Mouse (Mus musculus) left cerebral cortex, adult 11 months (tissue): Measurements from ENCODE around the gene Creld1.
A peak's percentile ranks its signal among the peaks of the same experiment; 100 is the strongest.

ENCODE experiments used
- DNase-seq: peaks from one replicate; pipeline ENCODE4 v3.0.0; 2022; ENCODE audit warnings: low spot score

Gene Creld1

GRCm38 (mm10) chr6:113513944-113514343 lies 30.8 kb downstream of the Creld1 start:
- no peak for DNase-seq

DNA sequence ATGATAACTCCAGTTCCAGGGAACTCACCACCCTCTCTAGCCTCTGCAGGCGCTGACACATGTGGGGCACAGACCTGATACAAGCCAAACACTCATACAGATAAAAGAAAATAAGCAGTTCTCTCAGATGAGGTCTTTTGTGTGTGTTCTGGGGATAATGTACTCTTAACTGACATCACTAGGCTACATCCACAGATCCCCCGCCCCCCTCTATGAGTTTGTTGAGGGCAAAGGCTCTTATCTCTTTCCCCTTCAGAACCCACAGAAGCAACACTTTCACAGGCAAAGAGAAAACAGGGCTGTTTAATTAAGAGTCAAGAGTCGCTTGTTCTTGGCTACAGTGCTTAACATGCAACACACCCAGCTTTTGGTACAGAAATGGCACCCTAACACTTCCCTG lies 31.5 kb downstream of the Creld1 start:
- DNase-seq, result no peak

DNA sequence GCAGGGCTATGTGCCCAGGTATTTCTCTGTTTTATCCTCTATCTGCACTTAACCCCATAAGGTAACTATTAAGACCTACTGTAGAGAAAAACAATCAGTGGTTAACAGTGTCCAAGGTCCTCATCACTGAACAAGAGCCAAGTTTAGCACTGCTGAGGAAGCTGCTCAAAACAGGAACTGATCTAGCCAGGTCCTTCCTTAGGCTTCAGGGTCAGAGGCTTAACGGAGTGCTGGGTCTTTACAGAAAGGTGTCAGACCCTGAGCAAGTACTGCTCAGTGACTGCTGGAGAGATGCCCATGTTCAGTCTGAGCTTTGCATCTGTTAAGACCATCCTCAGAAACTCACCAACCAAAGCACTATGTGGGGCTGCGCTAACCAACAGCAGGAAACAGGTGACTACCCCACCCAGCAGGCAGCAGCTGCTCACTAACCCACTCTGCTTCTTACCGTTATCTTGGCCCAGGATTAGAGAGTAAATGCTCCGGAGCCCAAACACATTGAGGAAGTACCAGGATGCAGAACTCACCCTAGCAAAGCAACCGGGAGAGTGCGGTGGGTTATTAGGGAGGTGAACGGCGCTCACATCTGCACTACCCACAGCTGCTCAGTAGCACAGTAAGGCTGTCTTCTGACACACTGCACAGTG lies 34.5 kb downstream of the Creld1 start:
- DNase-seq, result no peak

DNA sequence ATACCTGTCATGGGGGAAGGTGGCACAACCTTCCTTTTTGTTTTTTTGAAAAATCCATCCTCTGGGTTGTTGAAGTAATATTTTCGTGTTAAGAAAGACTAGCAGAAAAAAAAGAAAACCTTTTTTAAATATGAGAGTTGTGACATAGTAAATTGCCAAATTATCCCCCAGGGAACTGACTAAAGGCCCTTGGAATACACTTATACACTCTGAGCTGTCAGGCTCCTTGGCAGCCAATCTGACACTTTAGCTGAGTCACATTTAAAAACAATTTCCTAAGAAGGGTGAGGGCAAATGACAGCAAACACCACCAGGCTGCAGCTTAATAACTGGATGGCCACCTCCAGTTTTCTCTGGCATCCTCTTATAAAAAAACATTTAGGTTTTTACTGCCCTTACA lies 39.2 kb downstream of the Creld1 start:
- DNase-seq, result no peak

DNA sequence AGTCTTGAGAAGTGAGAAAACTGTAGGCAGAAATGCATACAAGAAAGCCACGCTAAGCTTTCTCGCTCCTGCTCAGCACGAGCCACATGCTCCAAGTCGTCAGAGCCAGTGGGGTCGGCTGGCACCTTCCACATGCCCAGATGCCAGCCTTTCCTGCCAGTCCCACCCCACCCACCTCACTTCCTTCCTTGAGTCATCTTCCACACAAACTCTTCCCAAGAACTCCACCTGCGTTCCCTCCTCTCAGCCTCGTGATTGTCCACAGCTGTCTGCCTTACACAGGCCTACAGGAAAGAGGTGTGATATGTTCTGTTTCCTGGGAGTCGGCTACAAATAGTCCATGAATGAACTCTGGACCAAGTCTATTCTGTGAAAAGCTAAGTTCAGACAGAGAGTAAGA lies 40.3 kb downstream of the Creld1 start:
- no peak for DNase-seq

GRCm38 (mm10) chr6:113530932-113531839 lies 48.1 kb downstream of the Creld1 start, which contains the start of the genes Emc3 and Fancd2:
Emc3 (minus strand) TSS chr6:113531652.
Fancd2 (plus strand) TSS chr6:113531682.
- peak; percentile 79 for DNase-seq

GRCm38 (mm10) chr6:113531840-113532404 lies 48.8 kb downstream of the Creld1 start:
- DNase-seq, result no peak

DNA sequence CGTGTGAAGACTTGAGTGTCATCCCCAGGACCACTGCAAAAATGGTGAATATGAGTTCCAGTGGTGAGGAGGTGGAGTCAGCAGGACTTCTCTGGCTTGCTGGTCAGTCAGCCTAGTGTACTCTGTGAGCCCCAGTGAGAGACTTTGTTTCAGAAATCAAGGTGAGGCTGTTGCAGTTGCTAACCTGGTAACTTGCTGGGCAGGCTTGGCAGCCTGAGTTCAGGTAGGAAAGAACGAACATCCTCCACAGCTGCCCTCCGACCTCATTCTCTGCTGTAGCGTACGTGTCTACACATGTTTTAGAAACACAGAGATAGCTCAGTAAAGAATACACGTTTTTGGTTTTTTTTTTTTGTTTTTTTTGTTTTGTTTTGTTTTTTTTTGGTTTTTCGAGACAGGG lies 51.8 kb downstream of the Creld1 start:
- DNase-seq, result no peak

GRCm38 (mm10) chr6:113541610-113542009 lies 58.5 kb downstream of the Creld1 start:
- DNase-seq, result no peak
